Mouse (Mus musculus) cortical plate, adult 2 months (tissue): ENCODE data around the gene Creld2. TPM values are rescaled to one million over a fixed set of nuclear protein-coding genes. Genes with fewer than 3 reads are reported as not detected.
A peak's percentile ranks its signal among the peaks of the same experiment; 100 is the strongest.

Source experiments
- H3K27ac ChIP-seq: fragments of 200-500 bp; 2 replicates; pipeline ENCODE4 v1.5.1; 2012; ENCODE audit warnings: low read length, control low read depth, inconsistent platforms; ENCODE audit not compliant: insufficient read depth
- H3K4me1 ChIP-seq: fragments of 200-500 bp; 2 replicates; pipeline ENCODE4 v1.6.1; 2011; ENCODE audit warnings: low read length; ENCODE audit not compliant: control insufficient read depth, insufficient read depth
- H3K4me3 ChIP-seq: fragments of 200-500 bp; 2 replicates; pipeline ENCODE4 v1.5.1; 2011; ENCODE audit warnings: mild to moderate bottlenecking, low read length, control low read depth; ENCODE audit not compliant: insufficient read depth
- CTCF ChIP-seq: fragments of 200-500 bp; IDR thresholded peaks from 2 replicates; pipeline ENCODE4 v1.5.1; 2011; ENCODE audit warnings: mild to moderate bottlenecking, control low read depth, low read length; ENCODE audit not compliant: insufficient read depth; ENCODE audit errors: extremely low read depth
- POLR2A ChIP-seq: fragments of 200-500 bp; IDR thresholded peaks from 2 replicates; pipeline ENCODE4 v1.6.1; 2011; ENCODE audit warnings: mild to moderate bottlenecking, low read length, control low read depth; ENCODE audit not compliant: insufficient read depth; ENCODE audit errors: extremely low read depth
- polyA plus RNA-seq: library from polyadenylated mRNA; depleted of rRNA; stranded (reverse); fragments of >200 nt; gene quantifications from 2 replicates; pipeline ENCODE4 v1.2.3, GENCODE M21; 2012

Gene Creld2
- polyA plus RNA-seq, 1 experiment, result 26.6 TPM

GRCm38 (mm10) chr15:88827991-88828799, 8.7 kb downstream of the Creld2 start:
- no peak overlapping the region for H3K4me3 ChIP-seq
- H3K4me1 ChIP-seq, result peaks cover 2% of the 10 kb centered on the region; the same call in 1 of the 2 replicates
- H3K27ac ChIP-seq, result no peak overlapping the region
- TF ChIP-seq POLR2A, result no peak
- peak; percentile 53 for TF ChIP-seq CTCF

- H3K27ac ChIP-seq, result no peak overlapping the region
- peaks cover 2% of the 10 kb centered on the region; the same call in 1 of the 2 replicates for H3K4me1 ChIP-seq
- no peak overlapping the region for H3K4me3 ChIP-seq
- TF ChIP-seq CTCF (peak; percentile 97), POLR2A (no peak)
Measured at GRCm38 (mm10) chr15:88828800-88829705, 9.6 kb downstream of the Creld2 start.

GRCm38 (mm10) chr15:88829791-88830440, 10.5 kb downstream of the Creld2 start:
- Histone ChIP-seq H3K4me1 (peaks cover 2% of the 10 kb centered on the region; the same call in 1 of the 2 replicates), H3K27ac (no peak overlapping the region), H3K4me3 (no peak overlapping the region)
- TF ChIP-seq POLR2A, result no peak
- TF ChIP-seq CTCF, result 0 out of 2 replicates have a peak, but pooled peaks have one; percentile 6

GRCm38 (mm10) chr15:88830696-88831095, 11.2 kb downstream of the Creld2 start:
- peaks cover 2% of the 10 kb centered on the region; the same call in 1 of the 2 replicates for H3K4me1 ChIP-seq
- no peak for TF ChIP-seq CTCF
- no peak for TF ChIP-seq POLR2A

GRCm38 (mm10) chr15:88831482-88831881, 12.0 kb downstream of the Creld2 start:
- peaks cover 2% of the 10 kb centered on the region; the same call in 1 of the 2 replicates for H3K4me1 ChIP-seq
- no peak overlapping the region for H3K4me3 ChIP-seq
- H3K27ac ChIP-seq, result no peak overlapping the region
- TF ChIP-seq CTCF, result no peak
- TF ChIP-seq POLR2A, result no peak

More at GRCm38 (mm10) chr15:88830696-88831095, 11.2 kb downstream of the Creld2 start:
- Histone ChIP-seq H3K27ac (no peak overlapping the region), H3K4me3 (no peak overlapping the region)

GRCm38 (mm10) chr15:88832536-88832935, 13.1 kb downstream of the Creld2 start:
- no peak for TF ChIP-seq POLR2A
- no peak for TF ChIP-seq CTCF
- no peak overlapping the region for H3K4me3 ChIP-seq
- H3K27ac ChIP-seq, result no peak overlapping the region
- H3K4me1 ChIP-seq, result peaks cover 2% of the 10 kb centered on the region; the same call in 1 of the 2 replicates

GRCm38 (mm10) chr15:88836031-88836430, 16.6 kb downstream of the Creld2 start:
- TF ChIP-seq CTCF (no peak), POLR2A (no peak)
- H3K4me3 ChIP-seq, result no peak overlapping the region
- peaks cover 5% of the 10 kb centered on the region for H3K4me1 ChIP-seq
- H3K27ac ChIP-seq, result no peak overlapping the region

GRCm38 (mm10) chr15:88836571-88836970, 17.1 kb downstream of the Creld2 start:
- TF ChIP-seq CTCF (no peak), POLR2A (no peak)
- no peak overlapping the region; the same call in 1 of the 2 replicates for H3K4me3 ChIP-seq
- no peak overlapping the region for H3K27ac ChIP-seq
- peaks cover 5% of the 10 kb centered on the region for H3K4me1 ChIP-seq

- Histone ChIP-seq H3K27ac (no peak overlapping the region; the same call in 1 of the 2 replicates), H3K4me3 (peak overlapping the region; percentile 30), H3K4me1 (peaks cover 5% of the 10 kb centered on the region)
- no peak for TF ChIP-seq CTCF
- TF ChIP-seq POLR2A, result no peak
Measured at GRCm38 (mm10) chr15:88837199-88837932, 17.9 kb downstream of the Creld2 start.
